Mouse (Mus musculus) liver, postnatal 0 days (tissue): ENCODE results near the gene Lrrc3. TPM values are rescaled to one million over a fixed set of nuclear protein-coding genes. Genes with fewer than 3 reads are reported as not detected.

Experiments
- ATAC-seq: fragments of 200-750 bp; cut with Nextera tagmentation; 2 replicates; pipeline ENCODE4 v1.8.0; 2017; ENCODE audit warnings: mild to moderate bottlenecking, moderate library complexity
- DNase-seq: peaks from one replicate; pipeline ENCODE4 v3.0.0-alpha.2; 2016
- H3K27ac ChIP-seq: fragments of 300-500 bp; sonication (generic); 2 replicates; pipeline ENCODE4 v1.5.1; 2014; ENCODE audit warnings: antibody characterized with exemption, moderate library complexity, mild to moderate bottlenecking, low read depth
- H3K27me3 ChIP-seq: fragments of 300-500 bp; sonication (generic); 2 replicates; pipeline ENCODE4 v1.6.1; 2014; ENCODE audit warnings: low read length, control low read depth, mixed read lengths; ENCODE audit not compliant: insufficient read depth
- H3K36me3 ChIP-seq: fragments of 300-500 bp; sonication (generic); replicated peaks from 2 replicates; pipeline ENCODE4 v1.6.1; 2014; ENCODE audit warnings: mild to moderate bottlenecking, control low read depth, low read length, moderate library complexity, mixed read lengths; ENCODE audit not compliant: insufficient read depth
- H3K4me1 ChIP-seq: fragments of 300-500 bp; sonication (generic); 2 replicates; pipeline ENCODE4 v1.6.1; 2014; ENCODE audit warnings: antibody characterized with exemption, mild to moderate bottlenecking, control low read depth; ENCODE audit not compliant: insufficient read depth
- H3K4me2 ChIP-seq: fragments of 300-500 bp; sonication (generic); 2 replicates; pipeline ENCODE4 v1.6.1; 2014; ENCODE audit warnings: low read depth, mild to moderate bottlenecking, low read length, moderate library complexity, mixed read lengths
- H3K4me3 ChIP-seq: fragments of 300-500 bp; sonication (generic); 2 replicates; pipeline ENCODE4 v1.5.1; 2014; ENCODE audit warnings: low read depth, low read length
- H3K9ac ChIP-seq: fragments of 300-500 bp; sonication (generic); replicated peaks from 2 replicates; pipeline ENCODE4 v1.6.1; 2014; ENCODE audit warnings: mild to moderate bottlenecking, moderate library complexity
- H3K9me3 ChIP-seq: fragments of 300-500 bp; sonication (generic); 2 replicates; pipeline ENCODE4 v1.6.1; 2016; ENCODE audit warnings: mild to moderate bottlenecking, control low read depth, low read length, mixed read lengths
- CTCF ChIP-seq: sonication (generic); IDR thresholded peaks from 2 replicates; pipeline ENCODE4 v1.5.1; 2016; ENCODE audit warnings: antibody characterized with exemption, low read depth
- EP300 ChIP-seq: IDR thresholded peaks from 2 replicates; pipeline ENCODE4 v1.6.1; 2016; ENCODE audit warnings: antibody characterized with exemption, low read depth, mild to moderate bottlenecking
- WGBS: fragments of 180-500 bp; shearing (Covaris S2); extraction: QIAGEN DNeasy Blood & Tissue Kit; methylation state at CpG from one replicate; pipeline ENCODE4 v1.1.7; 2014; ENCODE audit not compliant: insufficient replicate concordance; 5-methylcytosine and 5-hydroxymethylcytosine counted together
- polyA plus RNA-seq: library from polyadenylated mRNA; unstranded; fragments of >200 nt; fragmentation: Nextera tagmentation; extraction: Ambion mirVana; gene quantifications from 2 replicates; pipeline ENCODE4 v1.2.1, GENCODE M21; 2015

Lrrc3 gene
- polyA plus RNA-seq, 1 experiment from 2014 or later: 26.6 TPM

- H3K4me3 ChIP-seq: peak overlapping the region; percentile 64
- 75% methylated on average over 27 of the region's 27 CpGs for whole genome bisulfite sequencing
- peaks cover 6% of the 10 kb centered on the region; the same call in 1 of the 2 replicates for H3K27me3 ChIP-seq
- peak overlapping the region; percentile 73 for H3K4me2 ChIP-seq
- H3K36me3 ChIP-seq: no peaks in the 10 kb centered on the region
- peak overlapping the region; percentile 79 for H3K9ac ChIP-seq
- H3K27ac ChIP-seq: peak overlapping the region; percentile 94
- no peak for TF ChIP-seq EP300
- TF ChIP-seq CTCF: no peak
- DNase-seq: no peak
- H3K9me3 ChIP-seq: no peaks in the 10 kb centered on the region
- ATAC-seq: no peak
- peaks cover 9% of the 10 kb centered on the region for H3K4me1 ChIP-seq
Measured at GRCm38 (mm10) chr10:77900903-77901818, 1.2 kb downstream of the Lrrc3 start.

GRCm38 (mm10) chr10:77900126-77900525 lies 2.2 kb downstream of the Lrrc3 start:
- peaks cover 6% of the 10 kb centered on the region; the same call in 1 of the 2 replicates for H3K27me3 ChIP-seq
- no peaks in the 10 kb centered on the region for H3K9me3 ChIP-seq
- H3K4me1 ChIP-seq: peaks cover 9% of the 10 kb centered on the region
- peak; percentile 68 for TF ChIP-seq EP300
- no peak for TF ChIP-seq CTCF
- peak overlapping the region; percentile 23; the same call in 1 of the 2 replicates for H3K4me3 ChIP-seq
- H3K9ac ChIP-seq: no peak overlapping the region
- DNase-seq (peak; percentile 58), ATAC-seq (peak; percentile 74)
- no peaks in the 10 kb centered on the region for H3K36me3 ChIP-seq
- peak overlapping the region; percentile 73 for H3K4me2 ChIP-seq
- 48% methylated on average over 7 of the region's 7 CpGs for WGBS
- peak overlapping the region; percentile 94 for H3K27ac ChIP-seq

- WGBS: 68% methylated on average over 5 of the region's 5 CpGs
- no peak overlapping the region for H3K9ac ChIP-seq
Measured at GRCm38 (mm10) chr10:77895562-77895961, 6.8 kb downstream of the Lrrc3 start.

DNA sequence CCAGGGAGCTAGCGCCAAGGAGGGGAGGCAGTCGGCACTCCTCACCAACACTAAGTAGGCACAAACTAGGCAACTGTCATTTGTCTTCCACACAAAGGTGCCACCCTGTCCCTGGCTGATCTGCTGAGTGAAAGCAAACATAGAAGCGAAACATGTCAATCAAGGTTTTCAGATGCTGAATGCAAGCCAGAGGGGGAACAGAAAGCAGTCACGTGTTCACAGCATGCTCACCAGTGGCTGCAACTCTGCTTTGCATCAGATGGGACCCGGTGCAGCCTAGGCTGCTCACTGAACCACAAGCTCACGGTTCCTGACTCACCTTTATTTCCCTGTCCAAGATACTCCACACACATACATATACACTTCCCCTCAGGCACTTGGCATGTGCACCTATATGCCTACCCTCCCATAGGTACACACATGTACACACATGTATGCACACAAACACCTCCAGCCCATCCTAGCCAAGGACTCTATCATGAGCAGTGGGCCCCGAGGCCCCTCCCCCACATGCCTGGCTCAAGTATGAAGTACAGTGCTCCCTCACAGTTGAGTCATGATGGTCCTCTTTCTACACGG lies 11.3 kb downstream of the Lrrc3 start:
- ATAC-seq (no peak), DNase-seq (no peak)
- WGBS: 78% methylated on average over 8 of the region's 8 CpGs
- Histone ChIP-seq H3K27me3 (no peaks in the 10 kb centered on the region), H3K9me3 (no peaks in the 10 kb centered on the region), H3K4me2 (no peak overlapping the region), H3K36me3 (no peaks in the 10 kb centered on the region), H3K27ac (no peak overlapping the region), H3K4me3 (no peak overlapping the region), H3K4me1 (peaks cover 3% of the 10 kb centered on the region; the same call in 1 of the 2 replicates), H3K9ac (no peak overlapping the region)
- no peak for TF ChIP-seq EP300
- TF ChIP-seq CTCF: no peak

More at GRCm38 (mm10) chr10:77895562-77895961, 6.8 kb downstream of the Lrrc3 start:
- Histone ChIP-seq H3K27ac (no peak overlapping the region), H3K9me3 (no peaks in the 10 kb centered on the region), H3K27me3 (no peaks in the 10 kb centered on the region), H3K36me3 (no peaks in the 10 kb centered on the region), H3K4me3 (no peak overlapping the region), H3K4me1 (peaks cover 9% of the 10 kb centered on the region), H3K4me2 (no peak overlapping the region)
- no peak for TF ChIP-seq EP300
- TF ChIP-seq CTCF: no peak
- DNase-seq: no peak
- no peak for ATAC-seq

DNA sequence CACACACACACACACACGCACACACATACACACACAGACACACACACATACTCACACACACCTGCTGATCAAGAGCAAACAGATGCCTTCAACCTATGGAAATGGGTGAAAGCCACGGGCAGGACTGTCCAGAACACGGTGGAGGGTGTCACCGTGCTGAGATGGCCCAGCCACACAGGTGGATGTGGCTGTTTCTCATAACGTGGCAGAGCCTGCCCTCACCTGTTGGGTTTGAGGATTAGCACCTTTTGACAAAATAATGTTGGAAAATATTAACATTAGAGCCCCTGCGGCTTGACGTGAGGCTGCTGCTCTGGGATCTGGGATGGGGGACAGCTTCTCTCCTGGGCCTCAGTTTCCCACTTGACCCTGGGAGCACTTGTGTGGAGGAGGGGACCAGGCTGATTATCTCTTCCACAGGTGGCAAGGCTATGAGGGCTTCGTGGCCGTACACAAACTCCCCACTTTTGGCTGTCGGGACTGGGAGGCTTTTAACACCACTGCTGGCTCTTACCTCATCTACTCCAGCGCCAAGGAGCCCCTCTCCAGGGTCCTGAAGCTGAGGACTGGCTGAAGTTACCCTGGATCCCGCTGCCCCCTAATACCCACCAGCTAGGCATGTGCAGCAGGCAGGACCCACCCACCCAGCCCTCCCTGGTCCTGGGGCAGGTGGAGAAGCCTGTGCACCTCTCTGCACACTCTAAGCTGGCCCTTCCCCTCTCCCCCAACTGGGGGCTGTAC lies 16.2 kb downstream of the Lrrc3 start:
- Histone ChIP-seq H3K27ac (no peak overlapping the region), H3K4me1 (no peaks in the 10 kb centered on the region), H3K9me3 (no peaks in the 10 kb centered on the region), H3K9ac (no peak overlapping the region), H3K4me3 (no peak overlapping the region), H3K36me3 (no peaks in the 10 kb centered on the region), H3K27me3 (no peaks in the 10 kb centered on the region), H3K4me2 (no peak overlapping the region)
- ATAC-seq (no peak), DNase-seq (no peak)
- WGBS: 45% methylated on average over 12 of the region's 12 CpGs
- TF ChIP-seq CTCF (peak; percentile 37), EP300 (no peak)

DNA sequence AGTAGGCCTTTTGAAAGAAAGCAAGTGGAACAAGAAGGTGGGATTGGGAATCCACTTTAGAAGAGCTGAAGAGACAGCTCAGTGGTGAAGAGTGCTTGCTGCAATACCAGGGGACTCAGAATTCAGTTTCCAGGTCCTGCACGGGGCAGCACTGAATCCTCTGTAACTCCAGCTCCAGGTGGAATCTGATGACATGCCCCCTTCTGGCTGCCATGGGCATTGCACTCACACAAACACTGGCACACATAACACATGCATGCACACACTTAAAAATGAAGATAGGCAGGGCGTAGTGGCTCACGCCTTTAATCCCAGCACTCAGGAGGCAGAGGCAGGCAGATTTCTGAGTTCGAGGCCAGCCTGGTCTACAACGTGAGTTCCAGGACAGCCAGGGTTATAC lies 19.8 kb downstream of the Lrrc3 start:
- 74% methylated on average over 5 of the region's 5 CpGs for WGBS
- H3K27ac ChIP-seq: no peak overlapping the region
- H3K36me3 ChIP-seq: no peaks in the 10 kb centered on the region
- H3K9me3 ChIP-seq: no peaks in the 10 kb centered on the region
- ATAC-seq: no peak
- no peaks in the 10 kb centered on the region for H3K27me3 ChIP-seq
- H3K4me1 ChIP-seq: no peaks in the 10 kb centered on the region
- no peak overlapping the region for H3K4me2 ChIP-seq
- DNase-seq: no peak
- no peak overlapping the region for H3K9ac ChIP-seq
- no peak overlapping the region for H3K4me3 ChIP-seq
- TF ChIP-seq EP300 (no peak), CTCF (peak; percentile 36)
